In the genomic region with DNA sequence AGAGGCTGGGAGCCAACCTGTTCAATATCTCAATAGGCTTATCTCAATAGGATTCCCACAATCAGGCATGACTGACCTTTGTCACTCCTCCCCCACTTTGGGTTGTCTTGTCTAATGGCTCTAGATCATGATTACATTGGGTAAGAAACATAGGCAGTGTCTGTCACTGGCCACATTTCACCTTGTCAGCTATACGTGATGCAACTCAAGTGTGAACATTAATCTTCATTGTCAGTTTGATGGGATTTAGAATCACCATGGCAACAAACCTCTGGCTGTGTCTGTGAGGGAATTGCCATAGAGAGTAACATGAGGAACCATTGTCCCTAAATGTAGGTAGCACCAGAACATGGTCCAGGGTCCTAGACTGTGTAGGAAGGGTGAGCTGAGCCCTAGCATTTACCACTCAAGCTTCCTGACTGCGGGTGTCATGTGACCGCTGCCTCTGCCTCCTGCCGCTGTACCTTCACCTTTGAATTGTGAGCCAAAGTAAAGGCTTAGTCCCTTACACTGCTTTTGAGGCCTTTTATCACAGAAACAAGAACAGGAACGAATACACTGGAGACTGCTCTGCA, we compare ENCODE assay signal across 11 mouse cellular contexts. TPM values are rescaled to one million over a fixed set of nuclear protein-coding genes. Genes with fewer than 3 reads are reported as not detected.
DNase-seq lines count a peak whose midpoint lies in the region; ATAC-seq and TF ChIP-seq lines count a peak whose summit lies in the region.
"Had no signal": no experiment of that assay in that cellular context is flagged by ENCODE, and none has a peak within 500 bp of the region (broad histone marks: within the 10 kb centered on the region; RNA-seq: fewer than 3 reads in every experiment).

No protein-coding gene starts in this region.

- no peak overlapping the region for H3K4me3 ChIP-seq in kidney, adult 2 months (ENCODE audit: insufficient read depth, low read depth, low read length)
- no peak overlapping the region for H3K4me3 ChIP-seq in embryonic facial prominence, embryonic 14.5 days (ENCODE audit: low read depth, low read length)
- H3K4me3 ChIP-seq in hindbrain, embryonic 14.5 days (replicated peaks; ENCODE audit: low read length), result no peak overlapping the region
- H3K4me3 ChIP-seq in neural tube, embryonic 12.5 days, result no peak overlapping the region
- H3K4me3 ChIP-seq in lung, postnatal 0 days (ENCODE audit: low read depth, low read length), result no peak overlapping the region
- H3K4me3 ChIP-seq: limb, embryonic 15.5 days had no signal

- ATAC-seq in embryonic facial prominence, embryonic 14.5 days (ENCODE audit: low read depth), result 0 out of 2 replicates have a peak, but pooled peaks have one; percentile 39
- no peak for ATAC-seq in hindbrain, embryonic 14.5 days (ENCODE audit: low FRiP score)
- ATAC-seq in neural tube, embryonic 12.5 days (ENCODE audit: low FRiP score, low read depth), result peak; percentile 50
- ATAC-seq in lung, postnatal 0 days, result no peak

- H3K4me1 ChIP-seq in kidney, adult 2 months (ENCODE audit: control insufficient read depth, insufficient read depth, low read length), result no peaks in the 10 kb centered on the region
- no peaks in the 10 kb centered on the region for H3K4me1 ChIP-seq in embryonic facial prominence, embryonic 14.5 days (ENCODE audit: control insufficient read depth, insufficient read depth, low read length)
- 0 out of 2 replicates have a peak, but pooled peaks cover 4% of the 10 kb centered on the region for H3K4me1 ChIP-seq in hindbrain, embryonic 14.5 days (replicated peaks; ENCODE audit: control insufficient read depth, insufficient read depth, low read length)
- 0 out of 2 replicates have a peak, but pooled peaks cover 6% of the 10 kb centered on the region for H3K4me1 ChIP-seq in neural tube, embryonic 12.5 days
- no peaks in the 10 kb centered on the region for H3K4me1 ChIP-seq in lung, postnatal 0 days (ENCODE audit: insufficient read depth, low read depth, low read length)
- H3K4me1 ChIP-seq: limb, embryonic 15.5 days had no signal

- H3K9me3 ChIP-seq in embryonic facial prominence, embryonic 14.5 days (ENCODE audit: control insufficient read depth, low read length), result no peaks in the 10 kb centered on the region
- no peaks in the 10 kb centered on the region for H3K9me3 ChIP-seq in hindbrain, embryonic 14.5 days (ENCODE audit: control insufficient read depth, low read length)
- no peaks in the 10 kb centered on the region for H3K9me3 ChIP-seq in neural tube, embryonic 12.5 days
- no peaks in the 10 kb centered on the region for H3K9me3 ChIP-seq in lung, postnatal 0 days (ENCODE audit: low read length)
- H3K9me3 ChIP-seq: limb, embryonic 15.5 days had no signal

- DNase-seq in kidney, adult 2 months, result peak; percentile 14
- DNase-seq in kidney, adult 9 months, result no peak
- no peak for DNase-seq in embryonic facial prominence, embryonic 14.5 days (ENCODE audit: low spot score)
- peak; percentile 40 for DNase-seq in hindbrain, embryonic 14.5 days (ENCODE audit: low spot score)
- DNase-seq in spleen, postnatal 36 days (ENCODE audit: low spot score in 2 of 2), result no peak
- DNase-seq in lung, postnatal 0 days (ENCODE audit: low spot score), result no peak
- DNase-seq in spleen, postnatal 4 days (ENCODE audit: low spot score in 2 of 2), result no peak
- DNase-seq: heart, adult 18-20 months; heart, postnatal 36 days had no signal

- no peak for TF ChIP-seq EP300 in lung, postnatal 0 days (IDR thresholded peaks at IDR 0.05)

- TF ChIP-seq POLR2A in kidney, adult 2 months (IDR thresholded peaks at IDR 0.05; ENCODE audit: low read depth, low read length), result no peak

- H3K9ac ChIP-seq in embryonic facial prominence, embryonic 14.5 days (ENCODE audit: low read depth, low read length), result no peak overlapping the region
- no peak overlapping the region for H3K9ac ChIP-seq in hindbrain, embryonic 14.5 days
- no peak overlapping the region for H3K9ac ChIP-seq in neural tube, embryonic 12.5 days
- no peak overlapping the region for H3K9ac ChIP-seq in lung, postnatal 0 days (replicated peaks; ENCODE audit: low read depth)
- H3K9ac ChIP-seq: limb, embryonic 15.5 days had no signal

- H3K27ac ChIP-seq in kidney, adult 2 months (ENCODE audit: insufficient read depth, low read depth, low read length), result no peak overlapping the region
- H3K27ac ChIP-seq in embryonic facial prominence, embryonic 14.5 days (replicated peaks; ENCODE audit: low read depth, low read length), result no peak overlapping the region
- peak overlapping the region; percentile 49 for H3K27ac ChIP-seq in hindbrain, embryonic 14.5 days
- H3K27ac ChIP-seq in neural tube, embryonic 12.5 days, result no peak overlapping the region
- no peak overlapping the region for H3K27ac ChIP-seq in lung, postnatal 0 days (ENCODE audit: low read length)
- H3K27ac ChIP-seq: limb, embryonic 15.5 days had no signal

- no peaks in the 10 kb centered on the region for H3K27me3 ChIP-seq in kidney, adult 2 months (replicated peaks; ENCODE audit: control insufficient read depth, insufficient read depth, low read length)
- H3K27me3 ChIP-seq in embryonic facial prominence, embryonic 14.5 days (replicated peaks; ENCODE audit: control insufficient read depth, insufficient read depth, low read length), result no peaks in the 10 kb centered on the region
- H3K27me3 ChIP-seq in hindbrain, embryonic 14.5 days (ENCODE audit: control insufficient read depth, insufficient read depth, low read length), result no peaks in the 10 kb centered on the region
- no peaks in the 10 kb centered on the region for H3K27me3 ChIP-seq in neural tube, embryonic 12.5 days (replicated peaks)
- no peaks in the 10 kb centered on the region for H3K27me3 ChIP-seq in lung, postnatal 0 days (replicated peaks; ENCODE audit: insufficient read depth, low read length)
- H3K27me3 ChIP-seq: limb, embryonic 15.5 days had no signal

- WGBS in kidney, adult 2 months, result 44% methylated on average over 5 of the region's 5 CpGs
- WGBS in embryonic facial prominence, embryonic 14.5 days, result 78% methylated on average over 5 of the region's 5 CpGs
- WGBS in hindbrain, embryonic 14.5 days, result 59% methylated on average over 5 of the region's 5 CpGs
- 63% methylated on average over 5 of the region's 5 CpGs for WGBS in neural tube, embryonic 12.5 days
- 67% methylated on average over 5 of the region's 5 CpGs for WGBS in lung, postnatal 0 days

- no peak for TF ChIP-seq CTCF in kidney, adult 2 months (conservative IDR thresholded peaks at IDR 0.05; ENCODE audit: insufficient read depth, insufficient read length, low read depth, low read length)
- TF ChIP-seq CTCF in lung, postnatal 0 days (IDR thresholded peaks at IDR 0.05), result no peak

- no peaks in the 10 kb centered on the region for H3K36me3 ChIP-seq in kidney, adult 2 months (ENCODE audit: control insufficient read depth, insufficient read depth, low read length)
- H3K36me3 ChIP-seq in embryonic facial prominence, embryonic 14.5 days (ENCODE audit: control insufficient read depth, insufficient read depth, low read length), result no peaks in the 10 kb centered on the region
- no peaks in the 10 kb centered on the region for H3K36me3 ChIP-seq in hindbrain, embryonic 14.5 days (replicated peaks; ENCODE audit: control insufficient read depth, insufficient read depth)
- no peaks in the 10 kb centered on the region for H3K36me3 ChIP-seq in neural tube, embryonic 12.5 days
- no peaks in the 10 kb centered on the region for H3K36me3 ChIP-seq in lung, postnatal 0 days (ENCODE audit: insufficient read depth, low read length)
- H3K36me3 ChIP-seq: limb, embryonic 15.5 days had no signal

- no peak overlapping the region for H3K4me2 ChIP-seq in embryonic facial prominence, embryonic 14.5 days (ENCODE audit: low read depth, low read length)
- H3K4me2 ChIP-seq in hindbrain, embryonic 14.5 days (replicated peaks), result no peak overlapping the region
- H3K4me2 ChIP-seq in neural tube, embryonic 12.5 days (replicated peaks), result no peak overlapping the region
- no peak overlapping the region for H3K4me2 ChIP-seq in lung, postnatal 0 days (replicated peaks; ENCODE audit: low read depth, low read length)
- H3K4me2 ChIP-seq: limb, embryonic 15.5 days had no signal

RNA-seq across cellular contexts. Expression of a gene that starts 5.1 kb away (rescaled TPM):
- 0.29 and 0.31 TPM in 2 replicates for polyA plus RNA-seq in kidney, adult 2 months (2012; rRNA removed)
- 9.8 and 10.8 TPM in 2 replicates for polyA plus RNA-seq in embryonic facial prominence, embryonic 14.5 days (2014; fragmentation: Nextera tagmentation; extraction: Ambion mirVana)
- polyA plus RNA-seq in hindbrain, embryonic 14.5 days (2014; fragmentation: Nextera tagmentation; extraction: Ambion mirVana), result 51.0 and 56.9 TPM in 2 replicates
- polyA plus RNA-seq in neural tube, embryonic 12.5 days (2016; fragmentation: Nextera tagmentation; extraction: Ambion mirVana), result 72.6 and 96.6 TPM in 2 replicates
- 3.8 and 4.4 TPM in 2 replicates for polyA plus RNA-seq in lung, postnatal 0 days (2015; fragmentation: Nextera tagmentation; extraction: Ambion mirVana)

Comparison
In these comparisons a context has a peak if more than half of its experiments do, and no peak if none do; other contexts are left out.
1. DNase-seq: peak in kidney, adult 2 months (single experiment) and hindbrain, embryonic 14.5 days (single experiment); none in kidney, adult 9 months (single experiment), embryonic facial prominence, embryonic 14.5 days (single experiment), spleen, postnatal 36 days (0 of 2), lung, postnatal 0 days (single experiment) and spleen, postnatal 4 days (0 of 2).
2. ATAC-seq: peak in embryonic facial prominence, embryonic 14.5 days (single experiment) and neural tube, embryonic 12.5 days (single experiment); none in hindbrain, embryonic 14.5 days (single experiment) and lung, postnatal 0 days (single experiment).